In genomic region chrX:18933340-18933739, GRCm38 (mm10) we compare ENCODE assay signal across 24 mouse cellular contexts.
"Had no signal": no experiment of that assay in that cellular context is flagged by ENCODE, and none has a peak within 500 bp of the region (broad histone marks: within the 10 kb centered on the region; RNA-seq: fewer than 3 reads in every experiment).

No protein-coding gene starts in this region.

- ATAC-seq: intestine, embryonic 15.5 days; liver, embryonic 12.5 days; midbrain, embryonic 13.5 days; midbrain, embryonic 16.5 days had no signal

- H3K27me3 ChIP-seq: intestine, embryonic 15.5 days; limb, embryonic 13.5 days; liver, embryonic 12.5 days; liver, embryonic 15.5 days; lung, embryonic 15.5 days; megakaryocyte, embryonic 14.5 days; midbrain, embryonic 13.5 days; neural tube, embryonic 13.5 days had no signal

- H3K4me1 ChIP-seq: intestine, embryonic 15.5 days; limb, embryonic 10.5 days; limb, embryonic 13.5 days; liver, embryonic 12.5 days; liver, embryonic 15.5 days; lung, embryonic 15.5 days; megakaryocyte, embryonic 14.5 days; midbrain, embryonic 10.5 days; midbrain, embryonic 13.5 days; neural tube, embryonic 13.5 days had no signal

- H3K27ac ChIP-seq: intestine, embryonic 15.5 days; limb, embryonic 10.5 days; limb, embryonic 13.5 days; liver, embryonic 12.5 days; liver, embryonic 15.5 days; lung, embryonic 15.5 days; midbrain, embryonic 10.5 days; midbrain, embryonic 13.5 days; neural tube, embryonic 13.5 days had no signal

- DNase-seq: kidney, adult 11 months; kidney, adult 9 months; kidney, postnatal 14 days; liver; lung, adult 18-20 months; lung, postnatal 10 days; lung, postnatal 36 days; retina, postnatal 1 day; right cerebral cortex, postnatal 14 days; thymus, adult 2 months; thymus, postnatal 14 days; thymus, postnatal 4 days had no signal

- H3K36me3 ChIP-seq: intestine, embryonic 15.5 days; limb, embryonic 10.5 days; limb, embryonic 13.5 days; liver, embryonic 12.5 days; liver, embryonic 15.5 days; lung, embryonic 15.5 days; midbrain, embryonic 10.5 days; midbrain, embryonic 13.5 days; neural tube, embryonic 13.5 days had no signal

- H3K4me3 ChIP-seq: intestine, embryonic 15.5 days; limb, embryonic 10.5 days; limb, embryonic 13.5 days; liver, embryonic 12.5 days; liver, embryonic 15.5 days; lung, embryonic 15.5 days; megakaryocyte, embryonic 14.5 days; midbrain, embryonic 10.5 days; midbrain, embryonic 13.5 days; myocyte; neural tube, embryonic 13.5 days had no signal

- H3K9me3 ChIP-seq: intestine, embryonic 15.5 days; limb, embryonic 10.5 days; limb, embryonic 13.5 days; liver, embryonic 12.5 days; liver, embryonic 15.5 days; lung, embryonic 15.5 days; megakaryocyte, embryonic 14.5 days; midbrain, embryonic 10.5 days; midbrain, embryonic 13.5 days; neural tube, embryonic 13.5 days had no signal

- H3K9ac ChIP-seq: intestine, embryonic 15.5 days; limb, embryonic 13.5 days; liver, embryonic 12.5 days; liver, embryonic 15.5 days; lung, embryonic 15.5 days; midbrain, embryonic 13.5 days; neural tube, embryonic 13.5 days had no signal

- H3K4me2 ChIP-seq: intestine, embryonic 15.5 days; limb, embryonic 13.5 days; liver, embryonic 12.5 days; liver, embryonic 15.5 days; lung, embryonic 15.5 days; midbrain, embryonic 13.5 days; neural tube, embryonic 13.5 days had no signal
